Mouse (Mus musculus) ES-E14 (cell line): Measurements from ENCODE around the gene Plcxd1. TPM values are rescaled to one million over a fixed set of nuclear protein-coding genes. Genes with fewer than 3 reads are reported as not detected.

Experiments
- DNase-seq: peaks from one replicate; pipeline ENCODE4 v3.0.0-alpha.2; 2013; ENCODE audit warnings: low read depth, low spot score
- H3K27ac ChIP-seq: 2 replicates; pipeline ENCODE4 v1.5.1; 2012; ENCODE audit warnings: low read depth, mild to moderate bottlenecking, low read length, moderate library complexity, mixed read lengths; ENCODE audit not compliant: poor library complexity, insufficient read depth, severe bottlenecking
- H3K36me3 ChIP-seq: 2 replicates; pipeline ENCODE4 v1.6.1; 2012; ENCODE audit warnings: mild to moderate bottlenecking, low read length, moderate library complexity, mixed read lengths; ENCODE audit not compliant: control insufficient read depth, poor library complexity, insufficient read depth, severe bottlenecking
- H3K4me1 ChIP-seq, 2 experiments: fragments of 150-350 bp in 1 of 2; sonication (generic) in 1 of 2; 2 replicates each; pipeline ENCODE4 v1.6.1; 2012; ENCODE audit warnings: low read length in 2 of 2, mild to moderate bottlenecking in 1 of 2, mixed read lengths in 1 of 2; ENCODE audit not compliant: control insufficient read depth in 2 of 2, insufficient read depth in 2 of 2, poor library complexity in 1 of 2
- H3K4me3 ChIP-seq, 2 experiments: fragments of 150-350 bp in 1 of 2; sonication (generic) in 1 of 2; 2 replicates each; pipeline ENCODE4 v1.5.1; 2012; ENCODE audit warnings: low read length in 2 of 2, low read depth in 1 of 2, mild to moderate bottlenecking in 1 of 2, mixed read lengths in 1 of 2; ENCODE audit not compliant: insufficient read depth in 1 of 2, poor library complexity in 1 of 2, severe bottlenecking in 1 of 2
- H3K9ac ChIP-seq: 2 replicates; pipeline ENCODE4 v1.6.1; 2012; ENCODE audit warnings: low read depth, mild to moderate bottlenecking, low read length, mixed read lengths; ENCODE audit not compliant: poor library complexity, insufficient read depth, severe bottlenecking
- H3K9me3 ChIP-seq: fragments of 150-350 bp; sonication (generic); 2 replicates; pipeline ENCODE4 v1.6.1; 2012; ENCODE audit warnings: low read depth, mild to moderate bottlenecking, low read length; ENCODE audit not compliant: control insufficient read depth, insufficient read depth
- CHD2 ChIP-seq: IDR thresholded peaks from 2 replicates; pipeline ENCODE4 v1.6.1; 2014; ENCODE audit warnings: mild to moderate bottlenecking, low read depth, low read length, inconsistent platforms
- HCFC1 ChIP-seq: IDR thresholded peaks from 2 replicates; pipeline ENCODE4 v1.6.1; 2012; ENCODE audit warnings: low read length, inconsistent platforms, borderline replicate concordance; ENCODE audit not compliant: insufficient read depth
- MAFK ChIP-seq: IDR thresholded peaks from 2 replicates; pipeline ENCODE4 v1.6.1; 2014; ENCODE audit warnings: mild to moderate bottlenecking, low read depth, low read length, inconsistent platforms; ENCODE audit not compliant: insufficient read depth
- ZC3H11A ChIP-seq: IDR thresholded peaks from 2 replicates; pipeline ENCODE4 v1.6.1; 2012; ENCODE audit warnings: low read depth, mild to moderate bottlenecking, inconsistent platforms, low read length, borderline replicate concordance
- ZNF384 ChIP-seq: IDR thresholded peaks from 2 replicates; pipeline ENCODE4 v1.6.1; 2012; ENCODE audit warnings: low read depth, low read length, inconsistent platforms
- in situ Hi-C, 2 experiments: fragments of 600-800 bp; cut with MboI; formaldehyde crosslinking; loops; one replicate each; pipeline ENCODE4 v1.15.1; 2025; ENCODE audit warnings: low sequenced_read_pairs in 2 of 2, inconsistent platforms in 1 of 2; ENCODE audit not compliant: unreplicated experiment in 2 of 2
- total RNA-seq: library from RNA; depleted of rRNA; stranded (reverse); fragments of 300-350 nt; gene quantifications from 2 replicates; pipeline ENCODE4 v1.2.3, GENCODE M21; 2012; rRNA removed

Gene Plcxd1
- total RNA-seq, 1 experiment: 18.3 TPM

DNA sequence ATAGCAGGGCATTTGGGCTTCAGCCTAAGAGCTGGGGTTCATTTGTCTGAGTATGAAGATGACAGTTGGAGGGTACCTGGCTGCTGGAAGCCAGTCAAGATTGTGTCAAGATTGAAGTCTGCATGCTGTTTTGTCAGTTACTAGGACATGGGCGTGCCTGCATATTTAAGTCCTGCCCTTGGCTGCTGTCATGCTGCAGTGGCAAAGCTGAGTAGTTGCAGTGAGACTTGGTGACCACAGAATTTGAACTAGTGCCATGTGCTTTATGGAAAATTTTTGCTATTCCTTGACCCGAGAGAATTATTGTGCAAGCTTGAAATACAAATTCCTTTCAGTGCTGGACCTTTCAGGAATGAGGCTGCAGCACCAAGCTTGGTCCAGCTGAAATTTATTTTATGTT, 42.5 kb downstream of the Plcxd1 start:
- in situ Hi-C loops: no loop called here
- no peak overlapping the region for H3K9ac ChIP-seq
- no peak overlapping the region for H3K27ac ChIP-seq
- no peak for DNase-seq
- no peak for TF ChIP-seq MAFK
- TF ChIP-seq CHD2: no peak
- no peak for TF ChIP-seq ZC3H11A
- no peak for TF ChIP-seq ZNF384
- no peak for TF ChIP-seq HCFC1
- H3K4me3 ChIP-seq: no peak overlapping the region
- no peaks in the 10 kb centered on the region for H3K9me3 ChIP-seq
- no peaks in the 10 kb centered on the region for H3K4me1 ChIP-seq
- peaks cover 3% of the 10 kb centered on the region for H3K36me3 ChIP-seq

DNA sequence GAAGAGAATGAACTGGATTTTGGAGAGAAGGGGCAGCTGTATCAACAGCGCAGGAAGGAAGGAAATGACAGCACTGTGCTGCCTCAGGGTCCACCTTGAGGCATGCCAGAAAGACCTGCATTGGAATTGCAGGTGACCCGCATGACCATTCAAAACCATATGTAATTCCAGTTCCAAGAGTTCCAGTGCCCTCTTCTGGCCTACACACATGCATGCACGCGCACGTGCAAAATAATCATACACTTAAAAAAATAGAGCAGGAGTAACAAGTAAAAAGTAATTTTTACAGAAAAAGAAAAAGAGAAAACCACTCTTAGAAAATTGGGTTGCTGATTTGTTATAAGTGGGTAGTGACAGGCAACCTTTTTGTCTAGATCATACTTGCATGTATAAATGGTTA, 43.2 kb downstream of the Plcxd1 start:
- in situ Hi-C loops: no loop called here
- H3K9me3 ChIP-seq: no peaks in the 10 kb centered on the region

More for the DNA sequence above, 43.2 kb downstream of the Plcxd1 start:
- no peak for DNase-seq
- H3K4me3 ChIP-seq: no peak overlapping the region
- TF ChIP-seq MAFK: no peak
- peak; percentile 20; the same call in 1 of the 2 replicates for TF ChIP-seq ZC3H11A
- TF ChIP-seq ZNF384: peak; percentile 56; the same call in 1 of the 2 replicates
- H3K27ac ChIP-seq: no peak overlapping the region
- H3K9ac ChIP-seq: no peak overlapping the region
- H3K36me3 ChIP-seq: peaks cover 3% of the 10 kb centered on the region
- no peaks in the 10 kb centered on the region for H3K4me1 ChIP-seq

Other genes starting within 250 kb of the Plcxd1 start
- gene Gm15446, start 176.6 kb upstream of the Plcxd1 start, total RNA-seq: 11.3 and 11.8 TPM in 2 replicates
- gene Zfp932, start 103.4 kb upstream of the Plcxd1 start, total RNA-seq: 21.5 and 29.2 TPM in 2 replicates
- gene Gm17655, start 27.5 kb upstream of the Plcxd1 start, total RNA-seq: 7.1 and 8.6 TPM in 2 replicates
- 11.4 and 13.7 TPM in 2 replicates for gene Gm35315, start 5.5 kb upstream of the Plcxd1 start, total RNA-seq
- gene Gtpbp6, start 8.2 kb downstream of the Plcxd1 start, total RNA-seq: 116 and 226 TPM in 2 replicates
- gene Zfp605, start 10.1 kb downstream of the Plcxd1 start, total RNA-seq: 7.8 and 8.9 TPM in 2 replicates
- gene Chfr, start 35.9 kb downstream of the Plcxd1 start, total RNA-seq: 32.7 and 40.2 TPM in 2 replicates
- gene Golga3, start 76.7 kb downstream of the Plcxd1 start, total RNA-seq: 20.8 and 24.3 TPM in 2 replicates
- 83.3 and 134 TPM in 2 replicates for gene Ankle2, start 131.0 kb downstream of the Plcxd1 start, total RNA-seq
- gene Pgam5, start 169.9 kb downstream of the Plcxd1 start, total RNA-seq: 55.4 and 65.6 TPM in 2 replicates
- 11.7 and 16.9 TPM in 2 replicates for gene Pxmp2, start 186.2 kb downstream of the Plcxd1 start, total RNA-seq
- gene Pole, start 186.3 kb downstream of the Plcxd1 start, total RNA-seq: 77.7 and 96.1 TPM in 2 replicates
- gene P2rx2, start 243.2 kb downstream of the Plcxd1 start, total RNA-seq: 1.3 and 2.2 TPM in 2 replicates
- gene Lrcol1, start 244.8 kb downstream of the Plcxd1 start, total RNA-seq: 1.3 and 2.5 TPM in 2 replicates